Mouse (Mus musculus): ENCODE measurements at regions not wholly inside any gene's neighbourhood (a gene's known extent, or its start where the extent isn't known, plus 50 kb on each side); places are given as distances from the start of the nearest gene placed in this dataset.

DNA sequence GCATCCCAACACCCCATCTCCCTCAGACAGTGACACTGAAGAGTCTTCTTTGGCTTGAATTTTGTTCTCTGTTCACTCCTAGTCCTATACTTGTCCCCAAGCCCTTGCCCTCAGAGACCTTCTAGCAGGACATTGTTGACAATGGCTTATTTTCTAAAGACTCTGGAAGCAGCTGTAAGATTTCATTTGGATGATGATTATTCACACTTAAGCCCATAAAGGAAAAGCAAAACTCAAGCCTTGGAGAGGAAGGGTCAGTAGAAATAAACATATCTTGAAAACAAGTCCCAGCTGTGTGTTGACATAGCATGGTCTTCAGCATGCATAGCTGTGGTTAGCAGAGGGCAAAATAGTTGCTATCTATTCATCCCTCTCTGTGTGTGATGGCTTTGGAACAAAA, 59.9 kb upstream of the Cdh11 start:
- H3K4me1 ChIP-seq (replicated peaks; ENCODE audit: control insufficient read depth, insufficient read depth, low read length), result no peaks in the 10 kb centered on the region
- DNase-seq (ENCODE audit: low spot score), result no peak
- H3K9ac ChIP-seq, result no peak overlapping the region
- H3K27me3 ChIP-seq (ENCODE audit: control insufficient read depth, insufficient read depth, low read length), result no peaks in the 10 kb centered on the region
- no peak for ATAC-seq (ENCODE audit: low FRiP score)
- no peak overlapping the region for H3K4me3 ChIP-seq (replicated peaks; ENCODE audit: low read length)
- H3K4me2 ChIP-seq (replicated peaks), result no peak overlapping the region
- H3K9me3 ChIP-seq (ENCODE audit: control insufficient read depth, low read length), result no peaks in the 10 kb centered on the region
- H3K27ac ChIP-seq, result no peak overlapping the region
- no peaks in the 10 kb centered on the region for H3K36me3 ChIP-seq (replicated peaks; ENCODE audit: control insufficient read depth, insufficient read depth)

DNA sequence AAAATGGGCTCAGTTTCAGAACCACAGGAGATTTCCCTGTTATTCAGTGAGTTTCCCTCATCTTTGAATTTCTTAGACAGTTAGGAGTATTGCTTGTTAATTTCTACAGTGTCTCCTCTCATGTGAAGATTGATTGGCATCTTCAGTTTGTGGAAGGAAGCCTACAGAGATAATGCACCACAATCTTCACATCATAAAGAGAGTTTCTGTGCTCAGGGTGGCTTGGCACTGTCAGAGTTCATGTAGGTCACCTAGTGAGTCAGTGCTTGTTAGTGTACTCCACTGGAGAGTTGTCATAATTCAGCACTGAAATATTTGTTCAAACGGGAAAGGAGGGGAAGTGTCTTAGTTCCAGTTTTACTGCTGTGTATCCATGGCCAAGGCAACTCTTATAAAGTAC, 74.6 kb upstream of the Cdh11 start:
- no peak overlapping the region for H3K27ac ChIP-seq
- ATAC-seq (ENCODE audit: low FRiP score) (no peak), DNase-seq (ENCODE audit: low spot score) (no peak)
- no peaks in the 10 kb centered on the region for H3K9me3 ChIP-seq (ENCODE audit: control insufficient read depth, low read length)
- no peak overlapping the region for H3K4me3 ChIP-seq (replicated peaks; ENCODE audit: low read length)
- H3K9ac ChIP-seq, result no peak overlapping the region
- no peak overlapping the region for H3K4me2 ChIP-seq (replicated peaks)
- H3K36me3 ChIP-seq (replicated peaks; ENCODE audit: control insufficient read depth, insufficient read depth), result no peaks in the 10 kb centered on the region
- H3K27me3 ChIP-seq (ENCODE audit: control insufficient read depth, insufficient read depth, low read length), result no peaks in the 10 kb centered on the region
- WGBS, result 88% methylated on average over 1 of the region's 1 CpGs
- H3K4me1 ChIP-seq (replicated peaks; ENCODE audit: control insufficient read depth, insufficient read depth, low read length), result no peaks in the 10 kb centered on the region

DNA sequence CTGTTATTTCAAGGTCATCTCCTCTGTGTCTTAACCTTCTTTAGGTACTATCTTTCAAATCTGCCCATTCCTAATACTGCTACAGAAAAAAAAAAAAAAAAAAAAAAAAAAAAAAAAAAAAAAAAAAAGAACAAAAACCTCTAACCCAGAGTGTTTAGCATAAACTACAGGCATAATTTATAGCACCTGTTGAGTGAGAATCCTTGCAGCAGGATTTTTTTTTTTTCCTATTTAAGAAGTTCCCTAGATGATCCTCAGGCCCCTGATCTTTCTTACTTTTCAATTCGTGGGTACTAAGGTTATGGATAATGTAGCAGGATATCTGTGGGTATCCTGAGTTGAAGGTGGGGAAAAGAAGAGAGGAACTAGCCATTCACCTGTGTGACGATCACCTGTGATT, 114.1 kb upstream of the Cdh11 start:
- H3K36me3 ChIP-seq (replicated peaks; ENCODE audit: control insufficient read depth, insufficient read depth), result no peaks in the 10 kb centered on the region
- no peak overlapping the region for H3K4me2 ChIP-seq (replicated peaks)
- no peak overlapping the region for H3K27ac ChIP-seq
- H3K9me3 ChIP-seq (ENCODE audit: control insufficient read depth, low read length), result no peaks in the 10 kb centered on the region
- DNase-seq (ENCODE audit: low spot score) (no peak), ATAC-seq (ENCODE audit: low FRiP score) (no peak)
- H3K9ac ChIP-seq, result no peak overlapping the region
- 93% methylated on average over 2 of the region's 2 CpGs for WGBS
- H3K4me3 ChIP-seq (replicated peaks; ENCODE audit: low read length), result no peak overlapping the region
- H3K27me3 ChIP-seq (ENCODE audit: control insufficient read depth, insufficient read depth, low read length), result no peaks in the 10 kb centered on the region
- no peaks in the 10 kb centered on the region for H3K4me1 ChIP-seq (replicated peaks; ENCODE audit: control insufficient read depth, insufficient read depth, low read length)

DNA sequence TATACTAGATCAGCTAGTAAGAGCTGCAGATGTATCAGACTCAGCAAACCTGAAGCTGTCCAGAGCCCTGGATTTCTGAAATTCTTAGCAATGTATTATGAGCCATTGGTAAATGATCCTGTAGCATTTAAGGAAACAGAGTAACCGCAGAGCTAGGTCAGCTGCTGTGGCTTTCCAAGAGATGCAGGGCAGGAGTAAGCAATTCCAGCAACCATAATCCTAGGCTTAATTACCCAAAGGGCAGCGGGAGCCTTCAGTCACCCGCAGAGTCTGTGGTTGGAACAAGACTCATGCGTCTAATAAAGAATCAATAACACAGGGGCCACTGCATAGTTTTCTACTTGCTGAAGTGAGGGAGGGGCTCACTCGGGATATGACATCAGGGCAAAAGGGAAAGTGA, 115.2 kb upstream of the Cdh11 start:
- Histone ChIP-seq H3K9me3 (ENCODE audit: control insufficient read depth, low read length) (no peaks in the 10 kb centered on the region), H3K36me3 (replicated peaks; ENCODE audit: control insufficient read depth, insufficient read depth) (no peaks in the 10 kb centered on the region), H3K27ac (no peak overlapping the region), H3K4me3 (replicated peaks; ENCODE audit: low read length) (no peak overlapping the region), H3K9ac (no peak overlapping the region), H3K27me3 (ENCODE audit: control insufficient read depth, insufficient read depth, low read length) (no peaks in the 10 kb centered on the region), H3K4me1 (replicated peaks; ENCODE audit: control insufficient read depth, insufficient read depth, low read length) (no peaks in the 10 kb centered on the region), H3K4me2 (replicated peaks) (no peak overlapping the region)
- DNase-seq (ENCODE audit: low spot score), result no peak
- ATAC-seq (ENCODE audit: low FRiP score), result no peak
- 69% methylated on average over 5 of the region's 5 CpGs for WGBS

DNA sequence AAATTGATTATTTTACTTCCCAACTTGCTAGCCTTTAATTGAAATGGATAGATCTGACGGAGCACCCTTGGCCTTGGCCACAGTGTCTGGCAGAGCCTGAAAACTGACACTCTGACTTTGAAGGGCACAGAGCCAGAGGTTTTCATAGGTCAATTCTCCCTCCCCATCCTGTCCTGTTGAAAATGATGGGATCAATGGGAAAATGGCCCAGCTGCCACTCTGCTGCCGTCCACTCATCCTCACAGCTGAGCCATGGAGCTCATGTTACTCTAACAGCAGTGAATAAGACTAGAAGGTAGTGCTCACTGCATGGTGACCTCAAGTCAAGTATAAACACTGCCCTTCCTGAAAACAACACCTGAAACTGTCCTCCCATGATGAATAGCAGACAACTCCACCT, 122.0 kb upstream of the Cdh11 start:
- 65% methylated on average over 2 of the region's 2 CpGs for WGBS
- Histone ChIP-seq H3K9ac (no peak overlapping the region), H3K4me1 (replicated peaks; ENCODE audit: control insufficient read depth, insufficient read depth, low read length) (no peaks in the 10 kb centered on the region)

DNA sequence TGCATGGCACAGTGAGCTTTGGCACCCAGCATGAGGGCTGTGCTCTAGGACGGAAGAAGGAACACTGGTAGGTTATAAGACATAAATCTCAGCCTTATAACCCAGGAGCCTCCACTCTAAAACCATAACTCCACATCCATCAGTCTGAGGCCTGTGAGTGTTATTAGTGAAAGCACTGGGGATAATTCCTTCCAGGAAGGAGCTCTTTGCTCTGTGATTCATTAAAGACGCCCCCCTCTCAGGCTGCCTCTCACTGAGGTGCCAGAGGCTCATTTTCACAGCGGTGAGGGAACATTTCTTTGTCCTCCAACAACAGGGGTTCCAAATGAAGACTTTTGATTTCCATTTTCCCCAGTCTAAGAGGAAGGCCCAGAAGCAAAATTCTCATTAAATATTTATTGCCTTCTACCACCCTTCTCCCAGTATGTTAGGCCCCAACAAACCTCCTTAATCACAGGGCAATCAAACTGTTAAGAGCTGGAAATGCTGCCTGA, 145.9 kb upstream of the Cdh11 start:
- WGBS, result 18% methylated on average over 3 of the region's 3 CpGs

More for the DNA sequence above, 122.0 kb upstream of the Cdh11 start:
- H3K4me3 ChIP-seq (replicated peaks; ENCODE audit: low read length), result no peak overlapping the region
- ATAC-seq (ENCODE audit: low FRiP score) (no peak), DNase-seq (ENCODE audit: low spot score) (no peak)
- H3K4me2 ChIP-seq (replicated peaks), result no peak overlapping the region
- no peaks in the 10 kb centered on the region for H3K9me3 ChIP-seq (ENCODE audit: control insufficient read depth, low read length)
- H3K27ac ChIP-seq, result no peak overlapping the region
- H3K36me3 ChIP-seq (replicated peaks; ENCODE audit: control insufficient read depth, insufficient read depth), result no peaks in the 10 kb centered on the region
- no peaks in the 10 kb centered on the region for H3K27me3 ChIP-seq (ENCODE audit: control insufficient read depth, insufficient read depth, low read length)

DNA sequence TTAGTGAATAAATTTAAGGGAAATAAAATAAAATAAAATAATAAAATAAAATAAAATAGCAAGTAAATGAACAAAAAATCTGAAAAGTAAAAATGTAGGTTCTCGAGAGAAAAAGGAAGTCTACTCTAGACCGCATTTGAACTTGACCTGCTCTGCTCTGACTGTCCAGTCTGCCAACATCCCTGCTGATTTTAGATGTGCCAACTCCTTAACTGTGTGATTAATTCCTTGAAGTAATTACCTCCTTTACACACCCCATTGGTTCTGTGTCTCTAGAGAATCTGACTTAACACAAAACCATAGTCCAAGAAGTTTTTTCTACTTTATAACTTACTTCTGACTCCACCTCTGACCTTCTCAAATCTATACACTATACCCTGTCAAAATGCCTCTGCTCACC, 153.3 kb upstream of the Cdh11 start:
- Histone ChIP-seq H3K4me2 (replicated peaks) (no peak overlapping the region), H3K36me3 (replicated peaks; ENCODE audit: control insufficient read depth, insufficient read depth) (no peaks in the 10 kb centered on the region), H3K4me3 (replicated peaks; ENCODE audit: low read length) (no peak overlapping the region), H3K4me1 (replicated peaks; ENCODE audit: control insufficient read depth, insufficient read depth, low read length) (no peaks in the 10 kb centered on the region), H3K27me3 (ENCODE audit: control insufficient read depth, insufficient read depth, low read length) (no peaks in the 10 kb centered on the region), H3K27ac (no peak overlapping the region), H3K9ac (no peak overlapping the region), H3K9me3 (ENCODE audit: control insufficient read depth, low read length) (no peaks in the 10 kb centered on the region)
- WGBS, result 87% methylated on average over 2 of the region's 2 CpGs
- DNase-seq (ENCODE audit: low spot score), result no peak
- no peak for ATAC-seq (ENCODE audit: low FRiP score)

More for the DNA sequence above, 145.9 kb upstream of the Cdh11 start:
- ATAC-seq (ENCODE audit: low FRiP score) (peak; percentile 65; the same call in 1 of the 2 replicates), DNase-seq (ENCODE audit: low spot score) (no peak)
- Histone ChIP-seq H3K36me3 (replicated peaks; ENCODE audit: control insufficient read depth, insufficient read depth) (no peaks in the 10 kb centered on the region), H3K27ac (peak overlapping the region; percentile 22; the same call in 1 of the 2 replicates), H3K27me3 (ENCODE audit: control insufficient read depth, insufficient read depth, low read length) (no peaks in the 10 kb centered on the region), H3K9ac (no peak overlapping the region), H3K4me2 (replicated peaks) (no peak overlapping the region), H3K9me3 (ENCODE audit: control insufficient read depth, low read length) (no peaks in the 10 kb centered on the region), H3K4me1 (replicated peaks; ENCODE audit: control insufficient read depth, insufficient read depth, low read length) (peaks cover 7% of the 10 kb centered on the region; the same call in 1 of the 2 replicates), H3K4me3 (replicated peaks; ENCODE audit: low read length) (no peak overlapping the region)

DNA sequence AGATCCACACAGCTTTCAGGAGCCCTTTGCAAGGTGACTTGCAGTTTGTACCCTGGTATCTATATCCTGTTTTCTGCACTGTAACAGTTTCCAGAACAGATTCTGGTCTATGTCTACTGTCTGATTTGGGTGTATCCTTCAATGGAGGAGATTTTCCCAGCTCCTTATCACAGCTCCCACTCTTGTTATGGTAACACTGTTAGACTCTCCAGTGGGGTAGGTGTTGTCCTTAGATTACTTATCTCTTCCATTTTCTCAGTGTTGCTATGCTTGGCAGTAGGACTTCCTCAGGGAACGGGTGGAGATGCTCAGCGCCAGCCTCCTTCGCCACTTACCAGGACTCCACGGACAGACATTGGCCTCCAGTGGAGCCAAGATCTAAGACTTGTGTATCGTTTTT, 160.1 kb upstream of the Cdh11 start:
- 95% methylated on average over 5 of the region's 5 CpGs for WGBS
- ATAC-seq (ENCODE audit: low FRiP score), result no peak
- Histone ChIP-seq H3K27ac (no peak overlapping the region), H3K36me3 (replicated peaks; ENCODE audit: control insufficient read depth, insufficient read depth) (no peaks in the 10 kb centered on the region), H3K27me3 (ENCODE audit: control insufficient read depth, insufficient read depth, low read length) (no peaks in the 10 kb centered on the region), H3K4me3 (replicated peaks; ENCODE audit: low read length) (no peak overlapping the region), H3K4me2 (replicated peaks) (no peak overlapping the region), H3K9me3 (ENCODE audit: control insufficient read depth, low read length) (no peaks in the 10 kb centered on the region), H3K9ac (no peak overlapping the region), H3K4me1 (replicated peaks; ENCODE audit: control insufficient read depth, insufficient read depth, low read length) (no peaks in the 10 kb centered on the region)
- DNase-seq (ENCODE audit: low spot score), result no peak

DNA sequence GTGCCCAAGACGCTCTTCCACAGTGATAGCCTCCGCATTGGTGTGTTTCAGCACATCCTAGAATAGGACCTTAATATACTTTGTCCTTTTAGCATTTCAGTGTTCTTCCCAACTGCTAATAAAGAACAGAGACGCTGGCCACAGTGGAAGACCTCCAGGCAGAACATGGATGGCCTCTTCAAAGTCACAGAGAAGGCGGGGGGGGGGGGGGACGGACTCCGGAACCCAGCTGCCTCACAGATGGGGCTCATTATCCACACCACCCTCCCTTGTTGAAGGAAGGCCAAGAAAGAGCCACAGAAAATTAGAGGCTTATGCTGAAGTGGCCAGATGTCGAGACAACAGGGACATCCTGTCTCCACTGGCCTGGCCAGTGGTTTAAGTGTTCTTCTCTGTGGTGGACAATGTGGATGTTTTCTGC, 192.7 kb upstream of the Cdh11 start:
- Histone ChIP-seq H3K9me3 (ENCODE audit: control insufficient read depth, low read length) (no peaks in the 10 kb centered on the region), H3K27me3 (ENCODE audit: control insufficient read depth, insufficient read depth, low read length) (no peaks in the 10 kb centered on the region), H3K4me3 (replicated peaks; ENCODE audit: low read length) (no peak overlapping the region), H3K36me3 (replicated peaks; ENCODE audit: control insufficient read depth, insufficient read depth) (no peaks in the 10 kb centered on the region), H3K4me2 (replicated peaks) (no peak overlapping the region), H3K9ac (no peak overlapping the region), H3K27ac (no peak overlapping the region), H3K4me1 (replicated peaks; ENCODE audit: control insufficient read depth, insufficient read depth, low read length) (no peaks in the 10 kb centered on the region)
- DNase-seq (ENCODE audit: low spot score) (no peak), ATAC-seq (ENCODE audit: low FRiP score) (no peak)
- WGBS, result 61% methylated on average over 7 of the region's 7 CpGs

DNA sequence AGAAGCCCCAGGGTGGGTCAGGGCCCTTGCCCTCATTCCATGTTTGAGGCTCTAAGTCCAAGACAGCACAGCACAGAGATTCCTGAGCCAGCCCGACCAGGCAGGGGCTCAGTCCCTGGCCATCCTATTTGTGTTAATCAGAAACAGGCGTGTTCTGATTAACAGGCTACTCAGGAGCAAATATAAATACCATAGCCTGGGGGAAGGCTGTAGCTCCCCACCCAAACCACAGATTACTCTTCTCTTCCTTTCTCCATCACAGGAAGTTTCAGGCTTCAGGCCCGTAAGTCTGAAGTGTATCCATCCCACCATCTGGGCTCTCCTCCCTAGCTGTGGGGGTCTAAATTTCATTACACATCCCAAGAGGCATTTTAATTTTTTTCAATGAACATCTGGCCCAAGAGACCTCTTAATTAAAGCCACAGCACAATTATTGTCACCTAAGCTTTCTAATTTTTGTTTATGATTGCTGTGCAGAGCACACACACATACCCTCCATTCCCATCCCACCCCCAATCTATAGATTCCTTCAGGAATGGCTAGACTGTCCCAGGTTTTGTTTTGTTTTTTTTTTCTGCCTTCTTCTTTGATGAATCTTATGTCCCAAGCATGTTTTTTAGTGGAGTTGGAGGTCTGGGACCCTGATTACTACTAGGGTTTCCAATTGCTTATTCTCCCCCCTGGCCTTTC, 197.9 kb upstream of the Cdh11 start:
- Histone ChIP-seq H3K27ac (no peak overlapping the region), H3K4me3 (replicated peaks; ENCODE audit: low read length) (no peak overlapping the region), H3K4me1 (replicated peaks; ENCODE audit: control insufficient read depth, insufficient read depth, low read length) (no peaks in the 10 kb centered on the region), H3K27me3 (ENCODE audit: control insufficient read depth, insufficient read depth, low read length) (no peaks in the 10 kb centered on the region), H3K36me3 (replicated peaks; ENCODE audit: control insufficient read depth, insufficient read depth) (no peaks in the 10 kb centered on the region), H3K9ac (no peak overlapping the region), H3K4me2 (replicated peaks) (no peak overlapping the region), H3K9me3 (ENCODE audit: control insufficient read depth, low read length) (no peaks in the 10 kb centered on the region)
- WGBS, result 46% methylated on average over 3 of the region's 3 CpGs
- DNase-seq (ENCODE audit: low spot score) (no peak), ATAC-seq (ENCODE audit: low FRiP score) (no peak)

All from hindbrain, embryonic 14.5 days (tissue).